ENCODE assay signal across 16 mouse cellular contexts in the genomic region with DNA sequence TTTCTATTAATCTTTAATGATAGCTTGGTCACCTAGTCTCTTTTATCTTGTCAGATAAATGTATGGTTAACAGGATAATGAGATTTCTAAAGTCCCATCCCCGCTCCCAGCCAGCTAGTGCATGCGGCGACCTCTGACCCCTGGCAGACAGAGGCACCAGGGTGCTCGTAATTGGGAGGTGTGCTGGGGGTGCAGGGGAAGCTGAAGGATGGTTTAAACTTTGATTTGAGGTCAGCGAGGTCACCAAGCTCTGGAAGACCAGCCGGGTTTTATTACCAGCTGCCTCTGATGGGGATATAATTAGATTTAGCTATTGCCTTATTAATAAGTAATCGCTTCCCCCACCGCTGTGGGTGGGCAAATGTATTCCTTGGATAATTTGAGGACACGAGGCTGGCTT.
DNase-seq lines count a peak whose midpoint lies in the region; ATAC-seq lines count a peak whose summit lies in the region.
"Had no signal": no experiment of that assay in that cellular context is flagged by ENCODE, and none has a peak within 500 bp of the region (broad histone marks: within the 10 kb centered on the region; RNA-seq: fewer than 3 reads in every experiment).

No protein-coding gene starts in this region.

- H3K9me3 ChIP-seq in midbrain, embryonic 14.5 days (ENCODE audit: control insufficient read depth, low read length) = no peaks in the 10 kb centered on the region
- no peaks in the 10 kb centered on the region for H3K9me3 ChIP-seq in midbrain, embryonic 11.5 days (ENCODE audit: control insufficient read depth, low read length)
- no peaks in the 10 kb centered on the region for H3K9me3 ChIP-seq in embryonic facial prominence, embryonic 10.5 days
- no peaks in the 10 kb centered on the region for H3K9me3 ChIP-seq in limb, embryonic 11.5 days (ENCODE audit: control insufficient read depth, low read length)
- H3K9me3 ChIP-seq: megakaryocyte, embryonic 14.5 days had no signal

- 16% methylated on average over 9 of the region's 9 CpGs for WGBS in midbrain, embryonic 14.5 days
- 16% methylated on average over 9 of the region's 9 CpGs for WGBS in midbrain, embryonic 11.5 days
- WGBS in embryonic facial prominence, embryonic 10.5 days = 19% methylated on average over 9 of the region's 9 CpGs
- whole genome bisulfite sequencing in limb, embryonic 11.5 days = 4% methylated on average over 9 of the region's 9 CpGs

- 0 out of 2 replicates have a peak overlapping the region, but pooled peaks have one; percentile 65 for H3K27ac ChIP-seq in midbrain, embryonic 14.5 days (replicated peaks; ENCODE audit: low read depth, low read length)
- no peak overlapping the region for H3K27ac ChIP-seq in midbrain, embryonic 11.5 days (ENCODE audit: low read depth, low read length)
- H3K27ac ChIP-seq in embryonic facial prominence, embryonic 10.5 days (replicated peaks) = no peak overlapping the region
- no peak overlapping the region for H3K27ac ChIP-seq in limb, embryonic 11.5 days (replicated peaks; ENCODE audit: low read depth, low read length)

- no peak overlapping the region for H3K9ac ChIP-seq in midbrain, embryonic 14.5 days (replicated peaks; ENCODE audit: low read length)
- no peak overlapping the region for H3K9ac ChIP-seq in midbrain, embryonic 11.5 days (ENCODE audit: low read length)
- no peak overlapping the region for H3K9ac ChIP-seq in limb, embryonic 11.5 days (ENCODE audit: low read length)

- no peaks in the 10 kb centered on the region for H3K36me3 ChIP-seq in midbrain, embryonic 14.5 days (ENCODE audit: control insufficient read depth, insufficient read depth, low read length)
- no peaks in the 10 kb centered on the region for H3K36me3 ChIP-seq in midbrain, embryonic 11.5 days (ENCODE audit: control insufficient read depth, insufficient read depth, low read length)
- no peaks in the 10 kb centered on the region for H3K36me3 ChIP-seq in embryonic facial prominence, embryonic 10.5 days (replicated peaks)
- H3K36me3 ChIP-seq in limb, embryonic 11.5 days (ENCODE audit: control insufficient read depth, insufficient read depth, low read length) = no peaks in the 10 kb centered on the region

- no peak overlapping the region for H3K4me2 ChIP-seq in midbrain, embryonic 14.5 days (ENCODE audit: low read length)
- H3K4me2 ChIP-seq in midbrain, embryonic 11.5 days = no peak overlapping the region
- H3K4me2 ChIP-seq in limb, embryonic 11.5 days (ENCODE audit: low read depth, severe bottlenecking) = no peak overlapping the region
- H3K4me2 ChIP-seq: liver, embryonic 11.5 days had no signal

- H3K27me3 ChIP-seq in midbrain, embryonic 14.5 days (ENCODE audit: control insufficient read depth, insufficient read depth, low read length) = no peaks in the 10 kb centered on the region
- H3K27me3 ChIP-seq in midbrain, embryonic 11.5 days (ENCODE audit: control insufficient read depth, insufficient read depth, low read length) = no peaks in the 10 kb centered on the region; the same call in 1 of the 2 replicates
- H3K27me3 ChIP-seq in embryonic facial prominence, embryonic 10.5 days (replicated peaks; ENCODE audit: low read depth, poor library complexity, severe bottlenecking) = peaks cover 81% of the 10 kb centered on the region
- H3K27me3 ChIP-seq in limb, embryonic 11.5 days (ENCODE audit: control insufficient read depth, insufficient read depth, low read length) = no peaks in the 10 kb centered on the region

- peaks cover 24% of the 10 kb centered on the region for H3K4me1 ChIP-seq in midbrain, embryonic 14.5 days (ENCODE audit: control insufficient read depth, insufficient read depth, low read length)
- H3K4me1 ChIP-seq in midbrain, embryonic 11.5 days (ENCODE audit: control insufficient read depth, insufficient read depth, low read length) = peaks cover 11% of the 10 kb centered on the region
- H3K4me1 ChIP-seq in embryonic facial prominence, embryonic 10.5 days = peaks cover 41% of the 10 kb centered on the region
- peaks cover 12% of the 10 kb centered on the region for H3K4me1 ChIP-seq in limb, embryonic 11.5 days (ENCODE audit: control insufficient read depth, insufficient read depth, low read length)

- DNase-seq in midbrain, embryonic 14.5 days = peak; percentile 65
- no peak for DNase-seq in midbrain, embryonic 11.5 days (ENCODE audit: low spot score, missing footprints)
- DNase-seq in embryonic facial prominence, embryonic 10.5 days (ENCODE audit: low spot score) = peak; percentile 60
- DNase-seq in limb, embryonic 11.5 days (ENCODE audit: low spot score) = peak; percentile 38
- no peak for DNase-seq in adrenal gland, adult 18-20 months (ENCODE audit: low spot score in 2 of 2)
- no peak for DNase-seq in cerebellum, adult 18-20 months
- no peak for DNase-seq in spleen, postnatal 10 days (ENCODE audit: low spot score in 2 of 2)
- DNase-seq: adrenal gland, adult 2 months; cerebellum, adult 9-10 months; gastrocnemius, postnatal 25 days; layer of hippocampus, postnatal 36 days; lung, adult 2 months; right cerebral cortex, adult 18-20 months had no signal

- H3K4me3 ChIP-seq in midbrain, embryonic 14.5 days (replicated peaks; ENCODE audit: low read depth, low read length) = no peak overlapping the region
- H3K4me3 ChIP-seq in midbrain, embryonic 11.5 days (ENCODE audit: low read depth, low read length) = no peak overlapping the region
- no peak overlapping the region for H3K4me3 ChIP-seq in embryonic facial prominence, embryonic 10.5 days
- H3K4me3 ChIP-seq in limb, embryonic 11.5 days (ENCODE audit: low read depth, low read length) = no peak overlapping the region
- H3K4me3 ChIP-seq: megakaryocyte, embryonic 14.5 days had no signal

- ATAC-seq in midbrain, embryonic 14.5 days (ENCODE audit: low FRiP score, low TSS enrichment) = no peak; the same call in 1 of the 2 replicates
- no peak for ATAC-seq in midbrain, embryonic 11.5 days (ENCODE audit: low FRiP score)
- ATAC-seq in limb, embryonic 11.5 days (ENCODE audit: insufficient number of reproducible peaks, low FRiP score, low TSS enrichment, low read depth) = no peak
- ATAC-seq: intestine, embryonic 16.5 days had no signal

Comparison
In these comparisons a context has a peak if more than half of its experiments do, and no peak if none do; other contexts are left out.
1. DNase-seq: peak in midbrain, embryonic 14.5 days (single experiment), embryonic facial prominence, embryonic 10.5 days (single experiment) and limb, embryonic 11.5 days (single experiment); none in midbrain, embryonic 11.5 days (single experiment), adrenal gland, adult 18-20 months (0 of 2), cerebellum, adult 18-20 months (0 of 2) and spleen, postnatal 10 days (0 of 2).